Mouse (Mus musculus): ENCODE measurements around the gene Sgf29. TPM values are rescaled to one million over a fixed set of nuclear protein-coding genes. Genes with fewer than 3 reads are reported as not detected.

Sgf29 gene
- polyA plus RNA-seq, 1 experiment from 2014 or later = 57.5 TPM

GRCm38 (mm10) chr7:126653991-126654390 lies 4.9 kb downstream of the Sgf29 start:
- Histone ChIP-seq H3K36me3 (ENCODE audit: control insufficient read depth, insufficient read depth) (no peaks in the 10 kb centered on the region), H3K4me3 (replicated peaks; ENCODE audit: low read length) (no peak overlapping the region), H3K27ac (ENCODE audit: low read length) (no peak overlapping the region), H3K9me3 (ENCODE audit: control insufficient read depth, low read length) (no peaks in the 10 kb centered on the region), H3K9ac (replicated peaks; ENCODE audit: low read depth, low read length) (no peak overlapping the region), H3K27me3 (replicated peaks; ENCODE audit: control insufficient read depth, insufficient read depth, low read length) (no peaks in the 10 kb centered on the region), H3K4me2 (ENCODE audit: low read length) (no peak overlapping the region), H3K4me1 (replicated peaks; ENCODE audit: control insufficient read depth, insufficient read depth, low read length) (peaks cover 8% of the 10 kb centered on the region)
- ATAC-seq = no peak
- 94% methylated on average over 2 of the region's 2 CpGs for WGBS

DNA sequence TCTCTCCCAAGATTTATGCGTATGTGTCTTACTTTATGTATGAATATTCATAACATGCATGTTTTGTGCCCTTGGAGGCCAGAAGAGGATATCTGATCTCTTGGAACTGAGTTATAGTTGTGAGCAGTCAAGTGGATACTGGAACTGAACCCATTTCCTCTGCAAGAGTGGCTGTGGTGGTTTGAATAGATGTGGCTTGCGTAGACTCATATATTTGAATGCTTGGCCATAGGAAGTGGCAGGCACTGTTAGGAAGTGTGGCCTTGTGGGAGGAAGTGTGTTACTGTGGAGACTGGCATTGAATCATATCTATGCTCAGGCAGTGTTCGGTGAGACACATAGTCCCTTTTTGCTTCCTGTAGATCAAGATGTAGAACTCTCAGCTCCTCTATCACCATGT lies 6.6 kb downstream of the Sgf29 start:
- Histone ChIP-seq H3K4me2 (ENCODE audit: low read length) (no peak overlapping the region), H3K9ac (replicated peaks; ENCODE audit: low read depth, low read length) (no peak overlapping the region), H3K27me3 (replicated peaks; ENCODE audit: control insufficient read depth, insufficient read depth, low read length) (no peaks in the 10 kb centered on the region), H3K4me3 (replicated peaks; ENCODE audit: low read length) (no peak overlapping the region), H3K27ac (ENCODE audit: low read length) (no peak overlapping the region), H3K9me3 (ENCODE audit: control insufficient read depth, low read length) (no peaks in the 10 kb centered on the region), H3K4me1 (replicated peaks; ENCODE audit: control insufficient read depth, insufficient read depth, low read length) (no peaks in the 10 kb centered on the region), H3K36me3 (ENCODE audit: control insufficient read depth, insufficient read depth) (no peaks in the 10 kb centered on the region)
- WGBS = 94% methylated on average over 3 of the region's 3 CpGs
- ATAC-seq = no peak

DNA sequence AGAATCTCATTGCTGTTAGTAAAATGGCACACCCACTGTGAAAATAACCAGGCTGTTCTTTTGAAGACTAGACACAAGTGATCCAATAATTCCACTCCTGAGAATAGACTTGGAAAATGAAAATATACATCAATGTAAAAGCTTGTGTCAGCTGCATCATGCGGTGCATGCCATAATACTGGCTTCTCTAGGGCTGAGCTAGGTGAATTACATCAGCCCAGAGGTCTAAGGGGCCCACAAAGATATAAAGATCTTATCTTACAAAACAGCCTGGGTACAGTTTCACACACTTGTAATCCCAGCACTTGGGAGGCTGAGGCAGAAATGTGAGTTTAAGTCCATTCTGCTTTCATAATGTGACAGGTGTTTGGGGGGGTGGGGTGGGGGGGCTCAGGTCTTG lies 8.4 kb downstream of the Sgf29 start:
- Histone ChIP-seq H3K4me3 (replicated peaks; ENCODE audit: low read length) (no peak overlapping the region), H3K36me3 (ENCODE audit: control insufficient read depth, insufficient read depth) (no peaks in the 10 kb centered on the region), H3K4me2 (ENCODE audit: low read length) (no peak overlapping the region), H3K9me3 (ENCODE audit: control insufficient read depth, low read length) (no peaks in the 10 kb centered on the region), H3K4me1 (replicated peaks; ENCODE audit: control insufficient read depth, insufficient read depth, low read length) (no peaks in the 10 kb centered on the region), H3K27me3 (replicated peaks; ENCODE audit: control insufficient read depth, insufficient read depth, low read length) (no peaks in the 10 kb centered on the region), H3K27ac (ENCODE audit: low read length) (no peak overlapping the region), H3K9ac (replicated peaks; ENCODE audit: low read depth, low read length) (no peak overlapping the region)
- WGBS = 96% methylated on average over 1 of the region's 1 CpGs
- ATAC-seq = no peak

DNA sequence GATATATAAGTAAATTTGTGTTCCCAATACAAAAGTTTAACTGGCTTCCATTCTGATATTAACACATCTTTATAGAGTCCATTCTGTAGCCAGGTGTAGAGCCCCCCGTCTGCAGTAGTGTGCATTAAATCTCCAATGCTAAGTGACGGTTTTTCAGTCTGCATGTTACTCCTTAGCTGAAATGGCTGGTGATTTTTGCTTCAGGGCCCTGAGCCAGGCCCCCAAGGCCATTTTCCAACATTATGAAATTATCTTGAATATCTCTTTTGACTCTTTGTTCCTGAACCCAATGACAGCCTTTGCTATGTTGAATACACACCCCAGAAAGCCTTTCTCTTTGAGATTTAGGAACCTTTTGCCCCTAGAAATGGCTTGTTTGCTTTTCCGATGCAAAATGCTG lies 10.7 kb downstream of the Sgf29 start:
- no peaks in the 10 kb centered on the region for H3K4me1 ChIP-seq (replicated peaks; ENCODE audit: control insufficient read depth, insufficient read depth, low read length)
- H3K36me3 ChIP-seq (ENCODE audit: control insufficient read depth, insufficient read depth) = 0 out of 2 replicates have a peak, but pooled peaks cover under 1% of the 10 kb centered on the region
- no peaks in the 10 kb centered on the region for H3K27me3 ChIP-seq (replicated peaks; ENCODE audit: control insufficient read depth, insufficient read depth, low read length)
- H3K9ac ChIP-seq (replicated peaks; ENCODE audit: low read depth, low read length) = no peak overlapping the region
- no peak overlapping the region for H3K4me2 ChIP-seq (ENCODE audit: low read length)
- no peaks in the 10 kb centered on the region for H3K9me3 ChIP-seq (ENCODE audit: control insufficient read depth, low read length)
- 93% methylated on average over 3 of the region's 3 CpGs for WGBS
- no peak for ATAC-seq
- H3K4me3 ChIP-seq (replicated peaks; ENCODE audit: low read length) = no peak overlapping the region
- no peak overlapping the region for H3K27ac ChIP-seq (ENCODE audit: low read length)

DNA sequence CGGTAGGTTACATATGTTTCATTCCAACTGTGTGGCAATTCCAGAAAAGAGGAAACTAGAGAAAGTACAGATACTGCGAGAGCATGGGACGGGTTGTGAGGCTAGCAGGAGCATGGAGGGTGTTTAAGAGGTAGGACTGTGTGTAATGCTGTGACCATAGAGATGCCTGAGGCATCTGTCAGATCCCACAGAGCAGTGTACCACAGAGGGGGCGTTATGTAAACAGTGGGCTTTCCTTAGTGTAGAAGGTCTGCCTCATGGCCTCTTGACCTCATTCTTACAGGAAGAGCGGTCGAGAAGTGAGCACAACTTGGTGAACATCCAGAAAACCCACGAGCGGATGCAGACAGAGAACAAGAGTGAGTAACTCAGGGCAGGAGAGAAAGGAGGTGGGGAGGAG lies 14.5 kb downstream of the Sgf29 start:
- Histone ChIP-seq H3K4me2 (ENCODE audit: low read length) (no peak overlapping the region), H3K9ac (replicated peaks; ENCODE audit: low read depth, low read length) (no peak overlapping the region), H3K36me3 (ENCODE audit: control insufficient read depth, insufficient read depth) (peaks cover 3% of the 10 kb centered on the region; the same call in 1 of the 2 replicates), H3K4me3 (replicated peaks; ENCODE audit: low read length) (no peak overlapping the region), H3K27ac (ENCODE audit: low read length) (no peak overlapping the region), H3K9me3 (ENCODE audit: control insufficient read depth, low read length) (no peaks in the 10 kb centered on the region), H3K4me1 (replicated peaks; ENCODE audit: control insufficient read depth, insufficient read depth, low read length) (no peaks in the 10 kb centered on the region), H3K27me3 (replicated peaks; ENCODE audit: control insufficient read depth, insufficient read depth, low read length) (no peaks in the 10 kb centered on the region)
- 85% methylated on average over 8 of the region's 8 CpGs for WGBS
- ATAC-seq = no peak

DNA sequence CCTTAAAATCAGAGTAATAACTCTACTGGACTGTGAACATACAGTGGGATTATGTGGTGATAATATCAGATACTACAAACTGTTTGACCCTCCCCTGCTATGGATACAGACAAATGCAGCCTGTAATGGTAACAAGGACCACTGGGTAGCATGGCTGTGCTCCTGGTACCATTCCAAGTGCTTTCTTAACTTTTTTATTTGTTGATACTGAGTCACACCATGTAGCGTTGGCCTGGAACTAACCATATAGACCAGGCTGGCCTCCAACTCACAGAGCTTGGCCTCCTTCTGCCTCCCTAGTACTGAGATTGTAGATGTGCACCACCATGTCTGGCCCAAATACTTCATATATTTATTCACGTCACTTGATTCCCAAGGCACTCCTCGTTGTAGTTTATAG lies 16.2 kb downstream of the Sgf29 start:
- no peaks in the 10 kb centered on the region for H3K4me1 ChIP-seq (replicated peaks; ENCODE audit: control insufficient read depth, insufficient read depth, low read length)
- no peak overlapping the region for H3K4me3 ChIP-seq (replicated peaks; ENCODE audit: low read length)
- no peak overlapping the region for H3K9ac ChIP-seq (replicated peaks; ENCODE audit: low read depth, low read length)
- peaks cover 3% of the 10 kb centered on the region; the same call in 1 of the 2 replicates for H3K36me3 ChIP-seq (ENCODE audit: control insufficient read depth, insufficient read depth)
- WGBS = 94% methylated on average over 3 of the region's 3 CpGs
- no peaks in the 10 kb centered on the region for H3K27me3 ChIP-seq (replicated peaks; ENCODE audit: control insufficient read depth, insufficient read depth, low read length)
- no peak overlapping the region for H3K27ac ChIP-seq (ENCODE audit: low read length)
- H3K4me2 ChIP-seq (ENCODE audit: low read length) = no peak overlapping the region
- no peaks in the 10 kb centered on the region for H3K9me3 ChIP-seq (ENCODE audit: control insufficient read depth, low read length)
- no peak for ATAC-seq

DNA sequence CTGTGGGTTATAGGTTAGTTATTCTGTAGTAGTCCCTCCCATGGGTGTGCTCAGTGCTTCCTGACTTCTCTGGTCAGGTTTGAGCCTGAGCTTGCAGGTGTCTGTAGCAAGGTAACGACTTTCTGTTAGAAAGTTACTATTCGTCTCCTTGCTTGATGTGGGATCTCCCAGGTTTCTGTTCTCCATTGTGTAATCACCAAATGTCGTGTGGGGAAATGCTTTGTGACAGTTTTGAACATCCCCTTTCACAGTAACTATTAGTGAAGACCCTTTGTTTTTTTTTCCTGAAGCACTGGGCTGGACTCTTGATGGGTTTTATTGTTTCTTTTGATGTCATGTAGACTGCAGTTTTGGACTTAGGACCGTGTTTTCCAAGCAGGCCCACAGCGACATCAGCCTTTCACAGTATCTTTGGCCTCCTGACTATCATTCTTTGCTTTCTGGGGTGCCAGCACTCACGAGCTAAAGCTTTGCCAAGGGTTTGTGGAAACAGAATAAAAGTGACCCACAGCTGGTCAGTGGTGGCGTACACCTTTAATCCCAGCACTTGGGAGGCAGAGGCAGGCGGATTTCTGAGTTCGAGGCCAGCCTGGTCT lies 18.5 kb downstream of the Sgf29 start:
- ATAC-seq = no peak
- no peak overlapping the region for H3K4me3 ChIP-seq (replicated peaks; ENCODE audit: low read length)
- no peaks in the 10 kb centered on the region for H3K9me3 ChIP-seq (ENCODE audit: control insufficient read depth, low read length)
- H3K36me3 ChIP-seq (ENCODE audit: control insufficient read depth, insufficient read depth) = peaks cover 3% of the 10 kb centered on the region; the same call in 1 of the 2 replicates
- H3K9ac ChIP-seq (replicated peaks; ENCODE audit: low read depth, low read length) = no peak overlapping the region
- WGBS = 85% methylated on average over 9 of the region's 9 CpGs
- H3K4me2 ChIP-seq (ENCODE audit: low read length) = no peak overlapping the region
- H3K4me1 ChIP-seq (replicated peaks; ENCODE audit: control insufficient read depth, insufficient read depth, low read length) = no peaks in the 10 kb centered on the region
- H3K27ac ChIP-seq (ENCODE audit: low read length) = no peak overlapping the region
- H3K27me3 ChIP-seq (replicated peaks; ENCODE audit: control insufficient read depth, insufficient read depth, low read length) = no peaks in the 10 kb centered on the region

DNA sequence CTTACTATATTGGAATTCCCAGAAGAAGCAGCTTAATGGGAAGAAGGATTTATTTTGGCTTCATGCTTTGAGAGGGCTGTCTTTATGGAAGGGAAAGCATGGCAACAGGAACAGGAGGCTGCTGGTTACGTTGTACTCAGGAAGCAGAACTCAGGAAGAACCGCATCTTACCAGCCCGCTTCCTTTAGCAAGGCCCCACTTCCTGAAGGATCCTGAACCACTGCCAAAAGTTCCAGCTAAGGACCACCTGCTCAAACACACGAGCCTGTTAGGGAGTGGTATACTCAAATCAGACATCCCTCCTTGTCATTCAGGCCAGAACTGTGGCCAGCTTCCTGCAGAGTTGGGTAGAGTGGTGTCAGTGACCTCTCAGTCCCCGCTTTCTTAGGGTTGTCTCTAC lies 19.3 kb downstream of the Sgf29 start:
- 75% methylated on average over 5 of the region's 5 CpGs for WGBS

DNA sequence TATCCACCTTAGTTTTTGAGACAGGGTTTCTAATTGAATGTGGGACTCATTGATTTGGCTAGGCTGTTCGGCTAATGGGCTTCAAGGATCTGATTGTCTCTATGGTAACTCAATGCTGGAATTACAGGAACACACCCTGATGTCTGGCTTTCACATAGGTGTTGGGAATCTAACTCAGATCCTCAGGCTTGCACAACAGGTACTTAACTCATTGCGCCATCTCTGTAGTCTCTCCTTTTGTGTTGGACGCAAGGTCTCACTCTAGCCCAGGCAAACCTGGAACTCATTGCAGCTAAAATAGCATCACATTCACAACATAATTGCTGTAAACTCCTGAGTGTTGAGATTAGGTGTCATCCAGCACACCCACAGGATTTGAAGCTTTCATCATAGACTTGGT lies 21.0 kb downstream of the Sgf29 start:
- Histone ChIP-seq H3K4me3 (replicated peaks; ENCODE audit: low read length) (no peak overlapping the region), H3K27me3 (replicated peaks; ENCODE audit: control insufficient read depth, insufficient read depth, low read length) (no peaks in the 10 kb centered on the region), H3K36me3 (ENCODE audit: control insufficient read depth, insufficient read depth) (peaks cover 3% of the 10 kb centered on the region), H3K4me2 (ENCODE audit: low read length) (no peak overlapping the region), H3K4me1 (replicated peaks; ENCODE audit: control insufficient read depth, insufficient read depth, low read length) (no peaks in the 10 kb centered on the region), H3K9ac (replicated peaks; ENCODE audit: low read depth, low read length) (no peak overlapping the region), H3K9me3 (ENCODE audit: control insufficient read depth, low read length) (no peaks in the 10 kb centered on the region), H3K27ac (ENCODE audit: low read length) (no peak overlapping the region)
- no peak for ATAC-seq
- 86% methylated on average over 3 of the region's 3 CpGs for WGBS

More for the DNA sequence above, 19.3 kb downstream of the Sgf29 start:
- Histone ChIP-seq H3K27me3 (replicated peaks; ENCODE audit: control insufficient read depth, insufficient read depth, low read length) (no peaks in the 10 kb centered on the region), H3K36me3 (ENCODE audit: control insufficient read depth, insufficient read depth) (peaks cover 5% of the 10 kb centered on the region), H3K9ac (replicated peaks; ENCODE audit: low read depth, low read length) (no peak overlapping the region), H3K4me3 (replicated peaks; ENCODE audit: low read length) (no peak overlapping the region), H3K4me2 (ENCODE audit: low read length) (no peak overlapping the region), H3K4me1 (replicated peaks; ENCODE audit: control insufficient read depth, insufficient read depth, low read length) (no peaks in the 10 kb centered on the region), H3K27ac (ENCODE audit: low read length) (no peak overlapping the region), H3K9me3 (ENCODE audit: control insufficient read depth, low read length) (no peaks in the 10 kb centered on the region)
- ATAC-seq = no peak

GRCm38 (mm10) chr7:126672111-126672510 lies 23.0 kb downstream of the Sgf29 start:
- Histone ChIP-seq H3K4me1 (replicated peaks; ENCODE audit: control insufficient read depth, insufficient read depth, low read length) (no peaks in the 10 kb centered on the region), H3K27ac (ENCODE audit: low read length) (no peak overlapping the region), H3K4me3 (replicated peaks; ENCODE audit: low read length) (no peak overlapping the region), H3K9me3 (ENCODE audit: control insufficient read depth, low read length) (no peaks in the 10 kb centered on the region), H3K27me3 (replicated peaks; ENCODE audit: control insufficient read depth, insufficient read depth, low read length) (no peaks in the 10 kb centered on the region), H3K9ac (replicated peaks; ENCODE audit: low read depth, low read length) (no peak overlapping the region), H3K4me2 (ENCODE audit: low read length) (no peak overlapping the region), H3K36me3 (ENCODE audit: control insufficient read depth, insufficient read depth) (peaks cover 3% of the 10 kb centered on the region)
- WGBS = 94% methylated on average over 9 of the region's 9 CpGs
- ATAC-seq = no peak

Data from forebrain, embryonic 16.5 days (tissue).